ENCODE assay signal across 11 mouse cellular contexts in genomic region chr4:156101481-156101903, GRCm38 (mm10). TPM values are rescaled to one million over a fixed set of nuclear protein-coding genes. Genes with fewer than 3 reads are reported as not detected.
A peak's percentile ranks its signal among the peaks of the same experiment; 100 is the strongest.
DNase-seq lines count a peak whose midpoint lies in the region; ATAC-seq and TF ChIP-seq lines count a peak whose summit lies in the region.
"Had no signal": no experiment of that assay in that cellular context is flagged by ENCODE, and none has a peak within 500 bp of the region (broad histone marks: within the 10 kb centered on the region; RNA-seq: fewer than 3 reads in every experiment).

No protein-coding gene starts in this region.

- TF ChIP-seq EP300 in heart, postnatal 0 days (IDR thresholded peaks at IDR 0.05; ENCODE audit: low read depth) = no peak
- TF ChIP-seq EP300 in MEL (IDR thresholded peaks at IDR 0.05; ENCODE audit: low read depth in 1 of 2, low read length in 2 of 2) = no peak

- no peaks in the 10 kb centered on the region for H3K27me3 ChIP-seq in heart, postnatal 0 days (ENCODE audit: control insufficient read depth, insufficient read depth, low read length)
- H3K27me3 ChIP-seq in lung, embryonic 14.5 days (ENCODE audit: insufficient read depth, low read length) = no peaks in the 10 kb centered on the region
- peaks cover 1 to 2% of the 10 kb centered on the region in 2 experiments; a peak in 1 of 4 replicates for H3K27me3 ChIP-seq in MEL (ENCODE audit: control insufficient read depth in 1 of 2, insufficient read depth in 2 of 2, low read length in 2 of 2)

- H3K4me1 ChIP-seq in heart, postnatal 0 days (ENCODE audit: control insufficient read depth, insufficient read depth) = no peaks in the 10 kb centered on the region
- H3K4me1 ChIP-seq in lung, embryonic 14.5 days (ENCODE audit: insufficient read depth) = no peaks in the 10 kb centered on the region
- peaks cover 0 to 5% of the 10 kb centered on the region in 2 experiments; a peak in 3 of 4 replicates for H3K4me1 ChIP-seq in MEL (ENCODE audit: control insufficient read depth in 1 of 2, insufficient read depth in 2 of 2, low read length in 2 of 2)

- WGBS in heart, postnatal 0 days = 42% methylated on average over 3 of the region's 3 CpGs
- WGBS in lung, embryonic 14.5 days = 41% methylated on average over 3 of the region's 3 CpGs

- H3K4me2 ChIP-seq in heart, postnatal 0 days (ENCODE audit: low read depth, low read length) = no peak overlapping the region
- no peak overlapping the region for H3K4me2 ChIP-seq in lung, embryonic 14.5 days

- TF ChIP-seq CTCF in heart, postnatal 0 days (IDR thresholded peaks at IDR 0.05; ENCODE audit: low read depth) = peak; percentile 26; the same call in 1 of the 2 replicates
- TF ChIP-seq CTCF in lung, embryonic 14.5 days (IDR thresholded peaks at IDR 0.05; ENCODE audit: low read depth) = peak; percentile 44; the same call in 1 of the 2 replicates
- peak in 1 of 3 experiments; percentile 13; a peak in 1 of 6 replicates for TF ChIP-seq CTCF in MEL (IDR thresholded peaks at IDR 0.05 in 2 of 3, conservative IDR thresholded peaks at IDR 0.05 in 1 of 3; ENCODE audit: control insufficient read depth in 1 of 3, insufficient read depth in 1 of 3, low read depth in 2 of 3, low read length in 3 of 3, poor library complexity in 1 of 3, severe bottlenecking in 1 of 3)

- H3K79me2 ChIP-seq in MEL (ENCODE audit: control insufficient read depth, insufficient read depth, low read length, poor library complexity) = no peaks in the 10 kb centered on the region

- no peak overlapping the region for H3K4me3 ChIP-seq in heart, postnatal 0 days (ENCODE audit: low read depth, low read length)
- H3K4me3 ChIP-seq in lung, embryonic 14.5 days (ENCODE audit: low read depth, low read length) = no peak overlapping the region
- H3K4me3 ChIP-seq in MEL (ENCODE audit: control insufficient read depth in 1 of 2, insufficient read depth in 1 of 2, low read depth in 2 of 2, low read length in 2 of 2) = no peak overlapping the region

- no peak overlapping the region for H3K9ac ChIP-seq in heart, postnatal 0 days (replicated peaks; ENCODE audit: low read depth, low read length)
- H3K9ac ChIP-seq in lung, embryonic 14.5 days = no peak overlapping the region
- H3K9ac ChIP-seq in MEL (ENCODE audit: control insufficient read depth, low read depth, low read length, poor library complexity, severe bottlenecking) = no peak overlapping the region

- H3K27ac ChIP-seq in heart, postnatal 0 days (ENCODE audit: low read depth) = no peak overlapping the region
- no peak overlapping the region for H3K27ac ChIP-seq in lung, embryonic 14.5 days (ENCODE audit: low read depth)
- no peak overlapping the region for H3K27ac ChIP-seq in MEL (ENCODE audit: control insufficient read depth, low read depth, low read length)

- TF ChIP-seq RAD21 in MEL (IDR thresholded peaks at IDR 0.05; ENCODE audit: low read depth, low read length) = peak; percentile 24

- H3K9me3 ChIP-seq in heart, postnatal 0 days (replicated peaks; ENCODE audit: control insufficient read depth, low read length) = no peaks in the 10 kb centered on the region
- no peaks in the 10 kb centered on the region for H3K9me3 ChIP-seq in lung, embryonic 14.5 days (ENCODE audit: low read depth, low read length)
- no peaks in the 10 kb centered on the region for H3K9me3 ChIP-seq in MEL (replicated peaks; ENCODE audit: insufficient read depth, low read length)

- no peak for TF ChIP-seq POLR2A in MEL (IDR thresholded peaks at IDR 0.05; ENCODE audit: control insufficient read depth in 1 of 2, insufficient read depth in 1 of 2, low read depth in 1 of 2, low read length in 2 of 2, poor library complexity in 1 of 2)

- ATAC-seq in heart, postnatal 0 days (ENCODE audit: insufficient read depth, low read depth) = no peak
- ATAC-seq in lung, embryonic 14.5 days (ENCODE audit: insufficient read depth) = no peak
- ATAC-seq in megakaryocyte progenitor cell, adult 5-6 weeks (replicated peaks; ENCODE audit: poor library complexity) = peak; percentile 46; the same call in 1 of the 2 replicates

- no peak for DNase-seq in heart, postnatal 0 days (ENCODE audit: low spot score)
- no peak for DNase-seq in heart, adult 8-10 months (ENCODE audit: low spot score)
- peak; percentile 30 for DNase-seq in lung, embryonic 14.5 days
- DNase-seq in lung, adult 18-20 months = no peak
- DNase-seq in MEL (ENCODE audit: low read depth, low spot score) = no peak
- no peak for DNase-seq in frontal cortex, postnatal 10 days (ENCODE audit: low spot score in 2 of 2)
- no peak for DNase-seq in spleen, adult 18-20 months
- DNase-seq: adrenal gland, postnatal 25 days; cerebellum, adult 8-10 months had no signal

- H3K36me3 ChIP-seq in heart, postnatal 0 days (replicated peaks; ENCODE audit: control insufficient read depth, insufficient read depth, low read length) = no peaks in the 10 kb centered on the region
- no peaks in the 10 kb centered on the region for H3K36me3 ChIP-seq in lung, embryonic 14.5 days (ENCODE audit: insufficient read depth)
- H3K36me3 ChIP-seq in MEL (ENCODE audit: control insufficient read depth in 1 of 2, insufficient read depth in 2 of 2, low read length in 2 of 2) = peaks cover 0 to 12% of the 10 kb centered on the region in 2 experiments; a peak in 2 of 4 replicates

TF ChIP-seq in MEL, 35 proteins besides CTCF, POLR2A, EP300 and RAD21:
- no peak for TF ChIP-seq ZC3H11A (IDR thresholded peaks at IDR 0.05; ENCODE audit: low read depth, low read length)
- peak; percentile 95 for TF ChIP-seq ZNF384 (IDR thresholded peaks at IDR 0.05; ENCODE audit: low read depth, low read length)

RNA-seq across cellular contexts. Expression of gene 9430015G10Rik, which starts 8.3 kb away (rescaled TPM):
- total RNA-seq in heart, postnatal 0 days (2014; rRNA removed; ENCODE audit: low replicate concordance) = 6.7 and 14.6 TPM in 2 replicates
- 3.8 and 4.3 TPM in 2 replicates for polyA plus RNA-seq in heart, postnatal 0 days (2015; fragmentation: Nextera tagmentation; extraction: Ambion mirVana)
- 1 to 10 TPM; 2.1 to 3.3 (median 2.3) TPM for total RNA-seq in heart, adult 8-10 months (2022)
- polyA plus RNA-seq in lung, embryonic 14.5 days (2014; fragmentation: Nextera tagmentation; extraction: Ambion mirVana) = 49.4 and 55.7 TPM in 2 replicates
- total RNA-seq in MEL (2012; rRNA removed) = 27.5 and 28.7 TPM in 2 replicates
- polyA plus RNA-seq in MEL (2012; ENCODE audit: insufficient read depth in 1 of 2, insufficient read length in 2 of 2, low read depth in 1 of 2, low replicate concordance in 2 of 2, missing spikeins in 1 of 2) = 10 to 100 TPM in 1 of 2 experiments, not detected in 1; 52.9 TPM
- total RNA-seq in megakaryocyte progenitor cell, adult 5-6 weeks (2015) = 16.9 and 24.7 TPM in 2 replicates
- 28.3 and 33.7 TPM in 2 replicates for total RNA-seq in megakaryocyte progenitor cell, adult 5-6 weeks (2017)

RNA-seq across cellular contexts. Expression of gene Rnf223, which starts 28.8 kb away (rescaled TPM):
- total RNA-seq in heart, postnatal 0 days (2014; rRNA removed; ENCODE audit: low replicate concordance) = not detected in 2 replicates
- polyA plus RNA-seq in heart, postnatal 0 days (2015; fragmentation: Nextera tagmentation; extraction: Ambion mirVana) = not detected in 2 replicates
- total RNA-seq in heart, adult 8-10 months (2022) = under 1 TPM in 1 of 4 experiments, not detected in 3; 0.09 TPM
- polyA plus RNA-seq in lung, embryonic 14.5 days (2014; fragmentation: Nextera tagmentation; extraction: Ambion mirVana) = 0.43 and 0.72 TPM in 2 replicates
- 0.65 TPM in 2 replicates for total RNA-seq in MEL (2012; rRNA removed)
- polyA plus RNA-seq in MEL (2012; ENCODE audit: insufficient read depth in 1 of 2, insufficient read length in 2 of 2, low read depth in 1 of 2, low replicate concordance in 2 of 2, missing spikeins in 1 of 2) = 1 to 10 TPM in 1 of 2 experiments, not detected in 1; 2.5 TPM
- 0.22 and 0.27 TPM in 2 replicates for total RNA-seq in megakaryocyte progenitor cell, adult 5-6 weeks (2015)
- 0.25 TPM in 1 of 2 replicates, not detected in the other for total RNA-seq in megakaryocyte progenitor cell, adult 5-6 weeks (2017)

RNA-seq across cellular contexts. Expression of gene Ttll10, which starts 42.3 kb away (rescaled TPM):
- total RNA-seq in heart, postnatal 0 days (2014; rRNA removed; ENCODE audit: low replicate concordance) = not detected in 2 replicates
- polyA plus RNA-seq in heart, postnatal 0 days (2015; fragmentation: Nextera tagmentation; extraction: Ambion mirVana) = 0.08 TPM in 1 of 2 replicates, not detected in the other
- total RNA-seq in heart, adult 8-10 months (2022) = under 1 TPM in 1 of 4 experiments, not detected in 3; 0.28 TPM
- polyA plus RNA-seq in lung, embryonic 14.5 days (2014; fragmentation: Nextera tagmentation; extraction: Ambion mirVana) = 2.1 and 3.0 TPM in 2 replicates
- total RNA-seq in MEL (2012; rRNA removed) = not detected in 2 replicates
- polyA plus RNA-seq in MEL (2012; ENCODE audit: insufficient read depth in 1 of 2, insufficient read length in 2 of 2, low read depth in 1 of 2, low replicate concordance in 2 of 2, missing spikeins in 1 of 2) = under 1 TPM in 1 of 2 experiments, not detected in 1; 0.11 TPM
- not detected in 2 replicates for total RNA-seq in megakaryocyte progenitor cell, adult 5-6 weeks (2015)
- total RNA-seq in megakaryocyte progenitor cell, adult 5-6 weeks (2017) = not detected in 2 replicates
- total RNA-seq: left cerebral cortex, postnatal 14 days had no signal
